Mouse (Mus musculus) granulocyte monocyte progenitor cell, adult 5-6 weeks (primary cell): ENCODE data around the gene Dlgap4. TPM values are rescaled to one million over a fixed set of nuclear protein-coding genes. Genes with fewer than 3 reads are reported as not detected.

Experiments used
- ATAC-seq: replicated peaks from 2 replicates; pipeline ENCODE4 v1.8.0; 2016; ENCODE audit warnings: mild to moderate bottlenecking, moderate TSS enrichment, inconsistent platforms; ENCODE audit not compliant: poor library complexity, severe bottlenecking
- total RNA-seq, 2 experiments: library from RNA; stranded (forward) in 1 of 2; stranded (reverse) in 1 of 2; fragments of 200-712, 200-1000 nt in 1 of 2; fragments of >200 nt in 1 of 2; fragmentation: Nextera tagmentation in 1 of 2; gene quantifications; 2 replicates each; pipeline ENCODE4 v1.2.3; 2014 to 2017

Dlgap4 gene
- total RNA-seq, 2 experiments from 2014 or later = 3.7 to 21.3 TPM

- peak; percentile 76 for ATAC-seq
These were observed 39.3 kb downstream of the Dlgap4 start for GRCm38 (mm10) chr2:156652841-156653240.

DNA sequence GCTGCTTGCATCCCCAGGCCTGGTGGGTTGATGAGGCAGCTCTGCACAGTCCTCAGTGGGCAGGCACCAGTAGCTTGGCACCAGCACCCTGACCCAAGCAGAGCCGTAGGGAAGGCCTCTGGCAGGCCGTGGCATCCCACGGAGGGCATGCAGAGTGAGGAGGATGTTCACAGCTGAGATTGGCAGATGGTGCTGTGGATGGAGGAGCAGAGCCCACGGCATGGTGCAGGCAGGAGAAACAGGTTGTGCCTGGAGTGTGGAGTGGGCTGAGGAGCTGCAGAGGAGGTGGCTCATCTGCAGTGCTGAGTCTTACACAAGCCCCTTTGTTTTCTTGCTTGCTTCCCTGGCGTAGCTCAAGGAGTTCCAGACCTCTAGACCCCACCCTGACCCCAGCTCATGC is 40.6 kb downstream of the Dlgap4 start:
- no peak for ATAC-seq

DNA sequence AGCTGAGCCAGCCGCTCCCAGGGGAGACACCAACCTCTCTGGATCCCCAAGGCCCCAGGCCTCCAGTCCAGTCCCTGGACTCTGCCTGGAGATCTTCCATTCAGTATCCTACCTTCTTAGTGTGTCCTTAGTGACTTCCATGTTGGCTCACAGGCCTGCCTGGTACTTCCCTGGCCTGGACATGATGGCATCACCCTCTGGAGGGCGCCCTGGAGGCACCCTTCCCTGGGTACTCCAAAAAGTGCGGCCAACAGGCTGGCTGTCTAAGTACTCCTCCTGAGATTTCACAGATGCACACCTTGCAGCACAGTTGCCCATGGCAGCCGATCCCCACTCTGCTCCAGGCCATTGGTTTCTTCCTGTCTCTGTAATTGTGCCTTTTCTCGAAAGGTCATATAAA is 42.1 kb downstream of the Dlgap4 start:
- no peak for ATAC-seq

GRCm38 (mm10) chr2:156657522-156657921 is 44.0 kb downstream of the Dlgap4 start:
- no peak for ATAC-seq

DNA sequence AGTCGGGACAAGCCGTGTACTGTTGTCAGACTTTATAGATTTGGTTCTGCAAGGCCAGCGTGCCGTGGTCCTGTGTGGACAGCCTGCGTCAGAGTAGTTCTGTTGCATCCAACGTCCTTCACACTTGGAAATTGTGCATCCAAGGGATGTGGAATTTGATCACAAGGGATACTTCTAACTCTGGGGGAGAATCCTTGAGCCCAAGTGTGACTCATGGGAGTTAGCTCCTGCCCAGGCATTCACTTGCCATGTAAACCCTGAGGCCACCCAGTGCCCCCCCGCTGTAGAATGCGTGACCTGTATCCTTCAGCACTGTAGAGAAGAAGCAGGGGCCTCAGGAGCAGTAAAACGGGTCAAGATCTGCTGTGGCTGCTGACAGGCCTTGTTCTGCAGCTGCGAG is 44.7 kb downstream of the Dlgap4 start:
- ATAC-seq = no peak

GRCm38 (mm10) chr2:156658751-156659150 is 45.2 kb downstream of the Dlgap4 start:
- no peak for ATAC-seq

- no peak for ATAC-seq
These were observed 46.5 kb downstream of the Dlgap4 start for GRCm38 (mm10) chr2:156659981-156660380.

GRCm38 (mm10) chr2:156663162-156663561 is 49.7 kb downstream of the Dlgap4 start:
- no peak for ATAC-seq

DNA sequence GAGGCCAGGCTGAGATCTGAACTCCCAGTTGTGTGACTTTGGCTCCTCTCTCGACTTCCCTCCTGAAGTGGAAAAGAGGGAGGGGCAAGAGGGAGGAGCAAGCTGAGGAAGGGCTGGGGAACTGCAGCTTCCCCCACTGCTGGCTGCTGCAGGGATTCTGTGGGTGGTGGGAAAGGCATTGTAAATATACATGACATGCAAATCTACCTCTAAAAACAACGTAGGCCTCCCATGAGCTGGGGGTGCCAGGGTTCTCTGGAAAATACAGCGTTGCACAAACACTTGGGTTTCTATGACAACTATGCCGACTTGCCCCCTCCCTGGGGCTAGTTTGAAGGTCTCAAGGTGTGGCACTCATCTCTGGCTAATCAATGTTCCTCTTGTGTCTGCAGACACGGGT is 50.9 kb downstream of the Dlgap4 start:
- ATAC-seq = no peak

DNA sequence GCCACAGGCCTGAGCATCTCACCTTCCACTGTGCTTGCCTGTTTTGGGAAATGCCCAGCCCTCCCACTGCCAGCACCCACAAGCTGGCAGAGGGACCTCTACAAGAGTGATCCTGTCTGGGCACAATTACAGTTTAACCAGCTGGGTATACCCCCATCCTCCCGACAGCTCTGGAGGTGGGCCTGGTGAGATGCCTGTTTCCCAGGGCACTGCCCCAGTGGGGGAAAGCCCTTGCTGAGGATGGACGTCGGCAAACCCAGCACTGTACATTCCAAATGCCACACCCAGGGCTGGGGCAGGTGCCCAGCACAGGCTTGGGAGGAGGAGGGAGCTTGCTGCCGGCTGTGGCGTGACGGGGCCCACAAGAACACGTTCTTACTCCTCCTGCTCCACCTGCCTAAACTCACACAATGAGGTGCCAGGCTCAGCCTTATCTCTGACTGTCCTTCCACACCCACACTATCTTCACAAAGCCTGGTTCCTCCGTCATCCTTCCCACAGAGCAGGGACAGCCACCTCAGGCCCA is 51.6 kb downstream of the Dlgap4 start:
- no peak for ATAC-seq

GRCm38 (mm10) chr2:156665620-156666196 is 52.2 kb downstream of the Dlgap4 start:
- ATAC-seq = no peak

DNA sequence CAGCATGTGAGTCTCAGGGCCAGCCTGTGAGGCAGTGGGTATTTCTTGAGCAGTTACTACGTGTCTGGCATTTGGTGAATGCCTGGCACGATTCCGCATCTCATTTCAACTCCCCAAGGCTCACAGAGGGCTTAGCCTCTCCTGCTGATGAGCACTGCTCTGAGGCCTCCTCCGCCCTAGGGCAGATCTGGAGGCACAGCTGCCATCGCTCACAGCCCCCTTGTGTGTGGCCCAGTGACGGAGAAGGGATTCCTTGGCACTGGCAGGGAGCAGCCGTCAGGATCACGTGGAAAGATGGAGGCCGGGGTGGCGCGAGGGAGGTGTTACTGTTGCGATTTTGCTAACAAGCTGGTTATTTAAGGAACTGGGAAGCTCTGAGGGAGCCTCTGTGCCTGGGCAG is 52.7 kb downstream of the Dlgap4 start:
- no peak for ATAC-seq

DNA sequence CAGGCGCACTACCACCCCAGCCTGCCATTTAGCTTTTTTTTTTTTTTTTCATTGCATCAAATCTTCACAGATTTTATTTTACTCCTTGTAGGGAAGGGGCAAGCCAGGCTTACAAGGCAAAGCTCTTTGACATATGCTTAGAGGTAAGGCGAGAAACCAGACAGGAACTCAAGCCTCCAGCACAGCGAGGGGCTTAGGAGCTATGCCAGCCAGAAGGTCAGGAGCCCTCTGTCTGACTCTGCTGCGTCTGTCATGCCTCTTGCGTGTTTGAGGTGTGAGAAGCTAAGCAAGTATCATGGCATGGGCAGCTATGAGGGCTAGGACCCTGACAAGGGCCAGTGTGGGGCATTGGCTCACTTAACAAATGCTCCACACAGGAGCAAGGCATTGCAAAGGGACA is 53.8 kb downstream of the Dlgap4 start:
- no peak for ATAC-seq

DNA sequence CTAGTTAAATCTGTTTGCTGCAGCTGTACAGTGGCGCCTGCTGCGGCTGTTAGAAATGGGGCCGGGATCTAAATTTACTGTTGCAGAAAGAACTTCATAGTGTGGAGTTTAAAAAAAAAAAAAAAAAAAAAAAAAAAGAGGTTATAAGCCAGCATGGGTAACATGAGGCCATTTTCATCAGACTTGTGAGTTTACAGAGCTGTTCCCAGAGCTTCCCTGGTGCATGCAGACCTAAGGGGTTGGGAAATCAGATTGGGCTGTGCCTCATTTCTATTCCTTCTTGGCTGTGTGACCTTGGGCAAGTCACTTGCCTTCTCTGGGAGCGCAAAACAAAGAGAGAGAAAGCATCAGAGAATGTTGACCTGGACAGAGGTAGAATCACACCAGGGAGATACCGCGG is 55.1 kb downstream of the Dlgap4 start:
- no peak for ATAC-seq

- no peak for ATAC-seq
These were observed 59.8 kb downstream of the Dlgap4 start for GRCm38 (mm10) chr2:156673307-156673706.

- ATAC-seq = no peak
These were observed 60.6 kb downstream of the Dlgap4 start for GRCm38 (mm10) chr2:156673881-156674669.

DNA sequence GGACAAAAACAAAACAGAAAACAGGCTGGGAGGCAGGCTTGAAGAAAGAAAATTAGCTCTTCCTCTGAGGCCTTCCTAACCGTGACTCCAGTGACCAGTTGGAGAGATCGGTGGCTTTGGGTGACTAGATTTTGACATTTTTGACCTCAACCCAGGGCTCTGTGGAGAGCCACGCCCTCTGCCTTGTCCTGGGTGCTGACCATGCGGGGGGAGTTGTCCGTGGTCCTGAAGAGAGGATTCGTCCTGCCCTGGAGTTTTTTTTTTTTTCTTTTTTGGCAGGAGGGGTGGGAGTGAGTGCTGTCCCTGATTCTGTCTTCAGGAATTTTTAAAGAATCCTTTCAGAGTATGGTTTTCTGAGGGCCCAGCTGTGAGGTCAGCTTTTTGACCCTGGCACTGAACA is 63.4 kb downstream of the Dlgap4 start:
- ATAC-seq = peak; percentile 69; the same call in 1 of the 2 replicates

DNA sequence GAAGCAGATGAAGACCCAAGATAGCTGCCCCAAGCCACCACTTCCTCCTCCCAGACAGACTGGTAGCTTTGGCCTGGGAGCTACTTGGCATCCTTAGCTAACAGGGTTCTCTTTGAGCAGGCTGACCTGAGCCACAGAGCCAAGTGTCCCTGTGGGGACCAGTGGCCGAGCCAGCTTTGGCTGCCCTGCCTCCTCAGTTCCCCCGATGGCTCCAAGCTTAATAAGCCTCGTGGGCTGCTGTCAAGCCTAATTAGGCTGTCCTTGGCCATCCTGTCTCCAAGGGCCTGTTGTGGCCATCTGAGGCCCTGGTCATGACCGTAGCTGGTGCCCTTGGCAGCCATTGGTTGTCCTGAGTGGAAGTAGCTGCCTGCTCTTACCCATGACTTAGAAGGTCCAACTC is 64.6 kb downstream of the Dlgap4 start:
- ATAC-seq = no peak

DNA sequence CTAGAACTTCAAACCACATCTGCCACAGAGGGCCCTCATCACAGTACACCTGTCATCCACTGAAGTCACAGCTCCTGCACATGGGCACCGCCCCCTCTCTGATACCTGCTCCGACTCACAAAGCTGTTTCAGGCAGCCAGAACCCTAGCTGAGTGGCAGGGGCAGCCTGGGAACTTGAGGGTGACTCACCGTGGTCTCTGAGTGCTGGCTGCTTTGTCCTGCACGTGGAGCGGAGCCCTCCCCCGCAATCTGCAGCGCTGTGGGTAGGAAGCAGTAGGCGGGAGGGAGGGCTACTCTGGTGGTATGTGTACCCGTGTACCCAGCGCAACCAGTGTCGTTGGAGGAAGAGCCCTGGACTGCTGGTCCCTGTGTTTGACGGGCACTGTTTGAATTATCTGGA is 69.5 kb downstream of the Dlgap4 start:
- no peak for ATAC-seq

DNA sequence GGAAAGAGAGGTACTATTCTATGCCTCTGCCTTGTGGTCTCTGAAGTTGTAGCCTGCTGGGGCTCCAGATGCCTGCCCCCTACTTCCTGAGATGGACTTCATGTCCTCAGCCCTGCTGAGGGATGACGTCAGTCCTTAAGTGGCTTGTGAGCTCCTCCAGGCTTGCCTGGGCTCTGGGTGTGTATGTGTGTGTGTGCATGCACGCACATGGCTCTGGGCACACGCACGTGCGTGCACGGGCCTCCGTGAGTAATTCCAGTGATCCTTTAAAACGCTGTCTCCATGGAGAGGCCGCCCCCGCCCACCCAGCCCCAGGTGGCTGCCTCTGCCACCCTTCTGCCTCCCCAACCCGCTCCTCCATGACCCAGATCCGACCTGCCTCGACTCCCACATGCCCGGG is 72.5 kb downstream of the Dlgap4 start:
- no peak for ATAC-seq

DNA sequence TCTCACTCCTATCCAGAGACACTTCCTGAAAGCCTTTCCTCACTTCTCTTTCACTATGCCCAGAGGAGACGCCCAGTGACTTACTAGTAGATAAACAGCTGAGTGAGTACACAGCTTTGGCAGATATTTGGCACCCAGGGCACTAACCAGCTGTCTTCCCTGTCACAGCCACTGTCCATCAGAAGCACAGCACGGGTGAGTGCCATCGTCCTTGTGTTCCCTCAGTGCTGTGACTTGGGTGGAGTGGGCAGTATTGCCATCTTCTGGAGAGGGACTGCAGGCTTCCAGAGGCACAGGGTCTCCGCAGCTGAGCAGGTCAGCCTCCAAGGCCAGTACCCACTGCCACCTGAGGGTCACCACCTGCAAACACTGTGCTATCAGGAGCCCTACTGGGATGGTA is 73.2 kb downstream of the Dlgap4 start:
- no peak for ATAC-seq

- ATAC-seq = no peak
These were observed 75.1 kb downstream of the Dlgap4 start for GRCm38 (mm10) chr2:156688604-156689003.
